Mouse (Mus musculus) gastrocnemius, postnatal 10 days (tissue): ENCODE measurements at regions not wholly inside any gene's neighbourhood (a gene's known extent, or its start where the extent isn't known, plus 50 kb on each side); places are given as distances from the start of the nearest gene placed in this dataset.

Experiments used
- DNase-seq: peaks from one replicate; pipeline ENCODE4 v3.0.0; 2021; ENCODE audit warnings: mixed read lengths

GRCm38 (mm10) chr11:114548658-114549057 lies 119.7 kb upstream of the Rpl38 start:
- no peak for DNase-seq

GRCm38 (mm10) chr11:114544212-114544611 lies 124.1 kb upstream of the Rpl38 start:
- DNase-seq, result no peak

- no peak for DNase-seq
These were observed 126.2 kb upstream of the Rpl38 start for GRCm38 (mm10) chr11:114542167-114542566.

- DNase-seq, result no peak
These were observed 127.8 kb upstream of the Rpl38 start for GRCm38 (mm10) chr11:114540503-114540902.

- no peak for DNase-seq
These were observed 131.5 kb upstream of the Rpl38 start for GRCm38 (mm10) chr11:114536616-114537493.

- no peak for DNase-seq
These were observed 132.4 kb upstream of the Rpl38 start for GRCm38 (mm10) chr11:114535900-114536299.

GRCm38 (mm10) chr11:114534436-114534835 lies 133.9 kb upstream of the Rpl38 start:
- no peak for DNase-seq

GRCm38 (mm10) chr11:114531241-114531765 lies 137.0 kb upstream of the Rpl38 start:
- DNase-seq, result no peak

- DNase-seq, result no peak
These were observed 139.2 kb upstream of the Rpl38 start for GRCm38 (mm10) chr11:114528937-114529772.

- DNase-seq, result peak; percentile 92
These were observed 144.7 kb upstream of the Rpl38 start for GRCm38 (mm10) chr11:114523444-114524238.

GRCm38 (mm10) chr11:114515278-114515677 lies 153.0 kb upstream of the Rpl38 start:
- DNase-seq, result no peak

- no peak for DNase-seq
These were observed 154.2 kb upstream of the Rpl38 start for GRCm38 (mm10) chr11:114514126-114514525.

GRCm38 (mm10) chr11:114513446-114513845 lies 154.9 kb upstream of the Rpl38 start:
- no peak for DNase-seq

GRCm38 (mm10) chr11:114511994-114512393 lies 156.3 kb upstream of the Rpl38 start:
- no peak for DNase-seq

GRCm38 (mm10) chr11:114502562-114502961 lies 165.8 kb upstream of the Rpl38 start:
- DNase-seq, result no peak

GRCm38 (mm10) chr11:114501869-114502540 lies 166.3 kb upstream of the Rpl38 start:
- DNase-seq, result no peak

- DNase-seq, result no peak
These were observed 167.9 kb upstream of the Rpl38 start for GRCm38 (mm10) chr11:114500416-114500815.

- DNase-seq, result no peak
These were observed 168.7 kb upstream of the Rpl38 start for GRCm38 (mm10) chr11:114499665-114500064.

- peak; percentile 19 for DNase-seq
These were observed 172.8 kb upstream of the Rpl38 start for GRCm38 (mm10) chr11:114495520-114495921.

- no peak for DNase-seq
These were observed 181.9 kb upstream of the Rpl38 start for GRCm38 (mm10) chr11:114486455-114486854.

GRCm38 (mm10) chr11:114485429-114485828 lies 182.9 kb upstream of the Rpl38 start:
- DNase-seq, result no peak

GRCm38 (mm10) chr11:114484668-114484953 lies 183.7 kb upstream of the Rpl38 start:
- no peak for DNase-seq
